Mouse (Mus musculus): ENCODE results near the gene Aqp1. TPM values are rescaled to one million over a fixed set of nuclear protein-coding genes. Genes with fewer than 3 reads are reported as not detected.

Gene Aqp1
- polyA plus RNA-seq, 1 experiment from 2014 or later, result 30.9 TPM

- no peaks in the 10 kb centered on the region for H3K27me3 ChIP-seq (replicated peaks; ENCODE audit: control insufficient read depth, insufficient read depth, low read length)
- H3K36me3 ChIP-seq (ENCODE audit: control insufficient read depth, insufficient read depth, low read length), result no peaks in the 10 kb centered on the region
- no peak overlapping the region for H3K9ac ChIP-seq (ENCODE audit: low read depth, low read length)
- H3K4me3 ChIP-seq (ENCODE audit: low read length), result no peak overlapping the region
- H3K27ac ChIP-seq (ENCODE audit: low read depth, low read length), result no peak overlapping the region
- no peaks in the 10 kb centered on the region for H3K9me3 ChIP-seq (ENCODE audit: control insufficient read depth, low read length)
- no peaks in the 10 kb centered on the region for H3K4me1 ChIP-seq (ENCODE audit: control insufficient read depth, insufficient read depth, low read depth, low read length)
- no peak overlapping the region for H3K4me2 ChIP-seq (ENCODE audit: low read length)
- no peak for ATAC-seq
- 84% methylated on average over 4 of the region's 4 CpGs for WGBS
These were observed 9.9 kb upstream of the Aqp1 start for GRCm38 (mm10) chr6:55326299-55326698.

- H3K4me2 ChIP-seq (ENCODE audit: low read length), result no peak overlapping the region
- H3K4me1 ChIP-seq (ENCODE audit: control insufficient read depth, insufficient read depth, low read depth, low read length), result peaks cover 6% of the 10 kb centered on the region
- WGBS, result 91% methylated on average over 13 of the region's 13 CpGs
- H3K9me3 ChIP-seq (ENCODE audit: control insufficient read depth, low read length), result no peaks in the 10 kb centered on the region
- no peaks in the 10 kb centered on the region for H3K36me3 ChIP-seq (ENCODE audit: control insufficient read depth, insufficient read depth, low read length)
- H3K4me3 ChIP-seq (ENCODE audit: low read length), result no peak overlapping the region
- no peak for ATAC-seq
- no peak overlapping the region for H3K9ac ChIP-seq (ENCODE audit: low read depth, low read length)
- H3K27ac ChIP-seq (ENCODE audit: low read depth, low read length), result no peak overlapping the region
- H3K27me3 ChIP-seq (replicated peaks; ENCODE audit: control insufficient read depth, insufficient read depth, low read length), result no peaks in the 10 kb centered on the region
These were observed 8.9 kb upstream of the Aqp1 start for GRCm38 (mm10) chr6:55327326-55327725.

- WGBS, result 80% methylated on average over 4 of the region's 4 CpGs
- no peaks in the 10 kb centered on the region for H3K36me3 ChIP-seq (ENCODE audit: control insufficient read depth, insufficient read depth, low read length)
- no peak for ATAC-seq
- no peaks in the 10 kb centered on the region for H3K27me3 ChIP-seq (replicated peaks; ENCODE audit: control insufficient read depth, insufficient read depth, low read length)
- no peak overlapping the region for H3K9ac ChIP-seq (ENCODE audit: low read depth, low read length)
- H3K27ac ChIP-seq (ENCODE audit: low read depth, low read length), result no peak overlapping the region
- no peaks in the 10 kb centered on the region for H3K9me3 ChIP-seq (ENCODE audit: control insufficient read depth, low read length)
- no peak overlapping the region for H3K4me3 ChIP-seq (ENCODE audit: low read length)
- H3K4me2 ChIP-seq (ENCODE audit: low read length), result no peak overlapping the region
- H3K4me1 ChIP-seq (ENCODE audit: control insufficient read depth, insufficient read depth, low read depth, low read length), result peaks cover 11% of the 10 kb centered on the region
These were observed 8.1 kb upstream of the Aqp1 start for GRCm38 (mm10) chr6:55328179-55328578.

- 68% methylated on average over 6 of the region's 6 CpGs for WGBS
- Histone ChIP-seq H3K4me2 (ENCODE audit: low read length) (no peak overlapping the region), H3K36me3 (ENCODE audit: control insufficient read depth, insufficient read depth, low read length) (no peaks in the 10 kb centered on the region), H3K9ac (ENCODE audit: low read depth, low read length) (no peak overlapping the region), H3K27me3 (replicated peaks; ENCODE audit: control insufficient read depth, insufficient read depth, low read length) (no peaks in the 10 kb centered on the region), H3K9me3 (ENCODE audit: control insufficient read depth, low read length) (no peaks in the 10 kb centered on the region), H3K4me1 (ENCODE audit: control insufficient read depth, insufficient read depth, low read depth, low read length) (peaks cover 13% of the 10 kb centered on the region), H3K27ac (ENCODE audit: low read depth, low read length) (no peak overlapping the region), H3K4me3 (ENCODE audit: low read length) (no peak overlapping the region)
- ATAC-seq, result no peak
These were observed 4.9 kb upstream of the Aqp1 start for GRCm38 (mm10) chr6:55331315-55331714.

- peak; percentile 55 for ATAC-seq
- H3K4me2 ChIP-seq (ENCODE audit: low read length), result no peak overlapping the region
- H3K36me3 ChIP-seq (ENCODE audit: control insufficient read depth, insufficient read depth, low read length), result no peaks in the 10 kb centered on the region
- H3K4me1 ChIP-seq (ENCODE audit: control insufficient read depth, insufficient read depth, low read depth, low read length), result peaks cover 13% of the 10 kb centered on the region
- H3K4me3 ChIP-seq (ENCODE audit: low read length), result no peak overlapping the region
- no peaks in the 10 kb centered on the region for H3K27me3 ChIP-seq (replicated peaks; ENCODE audit: control insufficient read depth, insufficient read depth, low read length)
- H3K9me3 ChIP-seq (ENCODE audit: control insufficient read depth, low read length), result no peaks in the 10 kb centered on the region
- H3K27ac ChIP-seq (ENCODE audit: low read depth, low read length), result peak overlapping the region; percentile 3
- 43% methylated on average over 5 of the region's 5 CpGs for WGBS
- H3K9ac ChIP-seq (ENCODE audit: low read depth, low read length), result no peak overlapping the region
These were observed 4.0 kb upstream of the Aqp1 start for GRCm38 (mm10) chr6:55332100-55332772.

- Histone ChIP-seq H3K27me3 (replicated peaks; ENCODE audit: control insufficient read depth, insufficient read depth, low read length) (no peaks in the 10 kb centered on the region), H3K9me3 (ENCODE audit: control insufficient read depth, low read length) (no peaks in the 10 kb centered on the region), H3K4me1 (ENCODE audit: control insufficient read depth, insufficient read depth, low read depth, low read length) (peaks cover 13% of the 10 kb centered on the region), H3K9ac (ENCODE audit: low read depth, low read length) (no peak overlapping the region), H3K27ac (ENCODE audit: low read depth, low read length) (peak overlapping the region; percentile 3), H3K4me2 (ENCODE audit: low read length) (no peak overlapping the region), H3K36me3 (ENCODE audit: control insufficient read depth, insufficient read depth, low read length) (no peaks in the 10 kb centered on the region), H3K4me3 (ENCODE audit: low read length) (no peak overlapping the region)
- 45% methylated on average over 6 of the region's 6 CpGs for WGBS
- ATAC-seq, result peak; percentile 74
These were observed 3.5 kb upstream of the Aqp1 start for GRCm38 (mm10) chr6:55332773-55333109.

- WGBS, result 83% methylated on average over 5 of the region's 5 CpGs
- Histone ChIP-seq H3K4me2 (ENCODE audit: low read length) (no peak overlapping the region), H3K36me3 (ENCODE audit: control insufficient read depth, insufficient read depth, low read length) (no peaks in the 10 kb centered on the region), H3K27me3 (replicated peaks; ENCODE audit: control insufficient read depth, insufficient read depth, low read length) (no peaks in the 10 kb centered on the region), H3K9ac (ENCODE audit: low read depth, low read length) (no peak overlapping the region), H3K27ac (ENCODE audit: low read depth, low read length) (no peak overlapping the region), H3K4me1 (ENCODE audit: control insufficient read depth, insufficient read depth, low read depth, low read length) (peaks cover 9% of the 10 kb centered on the region), H3K9me3 (ENCODE audit: control insufficient read depth, low read length) (no peaks in the 10 kb centered on the region), H3K4me3 (ENCODE audit: low read length) (no peak overlapping the region)
- no peak for ATAC-seq
These were observed 1.0 kb downstream of the Aqp1 start for GRCm38 (mm10) chr6:55337242-55337641.

- Histone ChIP-seq H3K4me2 (ENCODE audit: low read length) (no peak overlapping the region), H3K9me3 (ENCODE audit: control insufficient read depth, low read length) (no peaks in the 10 kb centered on the region), H3K9ac (ENCODE audit: low read depth, low read length) (no peak overlapping the region), H3K4me3 (ENCODE audit: low read length) (no peak overlapping the region), H3K4me1 (ENCODE audit: control insufficient read depth, insufficient read depth, low read depth, low read length) (peaks cover 6% of the 10 kb centered on the region; the same call in 1 of the 2 replicates), H3K36me3 (ENCODE audit: control insufficient read depth, insufficient read depth, low read length) (no peaks in the 10 kb centered on the region), H3K27ac (ENCODE audit: low read depth, low read length) (no peak overlapping the region), H3K27me3 (replicated peaks; ENCODE audit: control insufficient read depth, insufficient read depth, low read length) (no peaks in the 10 kb centered on the region)
- ATAC-seq, result no peak
- 58% methylated on average over 6 of the region's 6 CpGs for WGBS
These were observed 1.8 kb downstream of the Aqp1 start for GRCm38 (mm10) chr6:55338077-55338476.

- Histone ChIP-seq H3K9me3 (ENCODE audit: control insufficient read depth, low read length) (no peaks in the 10 kb centered on the region), H3K4me1 (ENCODE audit: control insufficient read depth, insufficient read depth, low read depth, low read length) (peaks cover 6% of the 10 kb centered on the region; the same call in 1 of the 2 replicates), H3K9ac (ENCODE audit: low read depth, low read length) (no peak overlapping the region), H3K4me2 (ENCODE audit: low read length) (no peak overlapping the region), H3K27me3 (replicated peaks; ENCODE audit: control insufficient read depth, insufficient read depth, low read length) (no peaks in the 10 kb centered on the region), H3K27ac (ENCODE audit: low read depth, low read length) (no peak overlapping the region), H3K36me3 (ENCODE audit: control insufficient read depth, insufficient read depth, low read length) (no peaks in the 10 kb centered on the region), H3K4me3 (ENCODE audit: low read length) (no peak overlapping the region)
- WGBS, result 84% methylated on average over 9 of the region's 9 CpGs
- ATAC-seq, result no peak
These were observed 2.9 kb downstream of the Aqp1 start for GRCm38 (mm10) chr6:55338934-55339825.
